Mouse (Mus musculus) liver, postnatal 0 days (tissue): ENCODE data around the gene Arhgap6.

Experiments used
- CTCF ChIP-seq: sonication (generic); IDR thresholded peaks from 2 replicates; pipeline ENCODE4 v1.5.1; 2016; ENCODE audit warnings: antibody characterized with exemption, low read depth
- EP300 ChIP-seq: IDR thresholded peaks from 2 replicates; pipeline ENCODE4 v1.6.1; 2016; ENCODE audit warnings: antibody characterized with exemption, low read depth, mild to moderate bottlenecking

- TF ChIP-seq CTCF = no peak
- no peak for TF ChIP-seq EP300
These were observed 525.2 kb downstream of the Arhgap6 start, which contains the start of gene Hccs for GRCm38 (mm10) chrX:169319945-169320667.
